Mouse (Mus musculus): ENCODE data around the gene Tac1. TPM values are rescaled to one million over a fixed set of nuclear protein-coding genes. Genes with fewer than 3 reads are reported as not detected.

Tac1 gene
- total and polyA plus RNA-seq, 3 experiments: not detected

DNA sequence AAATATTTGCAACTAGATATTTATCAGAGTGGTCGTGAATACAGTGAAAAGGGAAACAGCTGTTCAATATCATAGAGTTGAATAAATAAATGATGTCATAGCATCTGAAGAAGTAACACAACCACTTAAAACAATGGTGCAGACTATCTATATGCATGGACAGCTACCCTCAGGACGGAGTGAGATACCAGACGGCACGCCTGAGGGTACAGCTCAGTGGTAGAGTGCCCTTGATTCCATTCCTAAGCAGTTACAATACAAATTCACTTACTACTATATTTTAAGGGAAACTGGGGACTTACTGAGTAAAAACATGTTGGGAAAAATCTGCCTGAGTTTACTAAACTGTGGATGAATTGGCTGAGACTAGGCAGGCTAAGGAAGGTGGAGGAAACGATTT lies 43.7 kb downstream of the Tac1 start:
- no peaks in the 10 kb centered on the region for H3K4me1 ChIP-seq (ENCODE audit: control insufficient read depth in 1 of 2, insufficient read depth in 2 of 2, low read length in 2 of 2)
- no peak for DNase-seq (ENCODE audit: low read depth, low spot score)
- no peaks in the 10 kb centered on the region for H3K9me3 ChIP-seq (replicated peaks; ENCODE audit: insufficient read depth, low read length)
- no peaks in the 10 kb centered on the region; a peak in 2 of 4 replicates for H3K27me3 ChIP-seq (ENCODE audit: control insufficient read depth in 1 of 2, insufficient read depth in 2 of 2, low read length in 2 of 2)
- TF ChIP-seq MAZ (IDR thresholded peaks at IDR 0.05; ENCODE audit: low read depth, low read length): no peak
- TF ChIP-seq E2F4 (IDR thresholded peaks at IDR 0.05; ENCODE audit: borderline replicate concordance, low read depth, low read length): no peak
- TF ChIP-seq MYB (IDR thresholded peaks at IDR 0.05; ENCODE audit: low read depth, low read length): no peak
- TF ChIP-seq MXI1 (IDR thresholded peaks at IDR 0.05; ENCODE audit: low read depth, low read length): no peak
- TF ChIP-seq TCF12 (IDR thresholded peaks at IDR 0.05; ENCODE audit: low read depth, low read length): no peak
- no peak for TF ChIP-seq POLR2AphosphoS5 (IDR thresholded peaks at IDR 0.05; ENCODE audit: borderline replicate concordance, low read depth, low read length)
- H3K79me2 ChIP-seq (ENCODE audit: control insufficient read depth, insufficient read depth, low read length, poor library complexity): no peaks in the 10 kb centered on the region
- H3K27ac ChIP-seq (ENCODE audit: control insufficient read depth, low read depth, low read length): no peak overlapping the region
- H3K4me3 ChIP-seq (ENCODE audit: control insufficient read depth in 1 of 2, insufficient read depth in 1 of 2, low read depth in 2 of 2, low read length in 2 of 2): no peak overlapping the region
- H3K36me3 ChIP-seq (ENCODE audit: control insufficient read depth in 1 of 2, insufficient read depth in 2 of 2, low read length in 2 of 2): no peaks in the 10 kb centered on the region
- no peak overlapping the region for H3K9ac ChIP-seq (ENCODE audit: control insufficient read depth, low read depth, low read length, poor library complexity, severe bottlenecking)

DNA sequence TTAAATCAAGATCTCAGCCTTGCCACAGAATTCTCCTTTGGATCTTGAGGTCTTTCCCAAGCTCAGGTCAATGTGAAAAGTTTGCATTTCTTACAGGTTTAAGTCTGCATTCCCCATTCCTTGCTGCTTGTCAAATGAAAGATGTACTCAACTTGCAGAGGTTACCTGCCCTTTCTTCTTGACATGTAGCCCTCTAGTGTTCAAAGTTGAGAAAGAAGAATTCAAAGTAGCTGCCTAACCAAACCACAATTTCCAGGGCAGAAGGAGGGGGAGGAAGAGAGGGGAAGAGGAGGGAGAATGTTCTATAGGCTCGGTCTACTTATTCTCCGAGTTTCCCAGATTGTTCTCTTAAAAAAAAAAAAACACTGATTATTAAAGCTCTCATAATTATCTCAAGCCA lies 45.5 kb downstream of the Tac1 start:
- Histone ChIP-seq H3K4me3 (ENCODE audit: control insufficient read depth in 1 of 2, insufficient read depth in 1 of 2, low read depth in 2 of 2, low read length in 2 of 2) (no peak overlapping the region), H3K27me3 (ENCODE audit: control insufficient read depth in 1 of 2, insufficient read depth in 2 of 2, low read length in 2 of 2) (no peaks in the 10 kb centered on the region; a peak in 1 of 4 replicates), H3K36me3 (ENCODE audit: control insufficient read depth in 1 of 2, insufficient read depth in 2 of 2, low read length in 2 of 2) (no peaks in the 10 kb centered on the region), H3K9me3 (replicated peaks; ENCODE audit: insufficient read depth, low read length) (no peaks in the 10 kb centered on the region), H3K79me2 (ENCODE audit: control insufficient read depth, insufficient read depth, low read length, poor library complexity) (no peaks in the 10 kb centered on the region), H3K9ac (ENCODE audit: control insufficient read depth, low read depth, low read length, poor library complexity, severe bottlenecking) (no peak overlapping the region), H3K27ac (ENCODE audit: control insufficient read depth, low read depth, low read length) (no peak overlapping the region), H3K4me1 (ENCODE audit: control insufficient read depth in 1 of 2, insufficient read depth in 2 of 2, low read length in 2 of 2) (no peaks in the 10 kb centered on the region)
- DNase-seq (ENCODE audit: low read depth, low spot score): peak; percentile 16
- TF ChIP-seq MAZ (IDR thresholded peaks at IDR 0.05; ENCODE audit: low read depth, low read length): no peak
- peak; percentile 45 for TF ChIP-seq SMC3 (IDR thresholded peaks at IDR 0.05; ENCODE audit: low read depth, low read length)
- TF ChIP-seq CTCF (IDR thresholded peaks at IDR 0.05 in 2 of 3, conservative IDR thresholded peaks at IDR 0.05 in 1 of 3; ENCODE audit: control insufficient read depth in 1 of 3, insufficient read depth in 1 of 3, low read depth in 2 of 3, low read length in 3 of 3, poor library complexity in 1 of 3, severe bottlenecking in 1 of 3): peak in 1 of 3 experiments; percentile 37; a peak in 2 of 6 replicates
- peak; percentile 24 for TF ChIP-seq RAD21 (IDR thresholded peaks at IDR 0.05; ENCODE audit: low read depth, low read length)
- TF ChIP-seq MEF2A (IDR thresholded peaks at IDR 0.05; ENCODE audit: extremely low read depth, insufficient replicate concordance, low read depth, low read length, poor library complexity, severe bottlenecking): no peak

DNA sequence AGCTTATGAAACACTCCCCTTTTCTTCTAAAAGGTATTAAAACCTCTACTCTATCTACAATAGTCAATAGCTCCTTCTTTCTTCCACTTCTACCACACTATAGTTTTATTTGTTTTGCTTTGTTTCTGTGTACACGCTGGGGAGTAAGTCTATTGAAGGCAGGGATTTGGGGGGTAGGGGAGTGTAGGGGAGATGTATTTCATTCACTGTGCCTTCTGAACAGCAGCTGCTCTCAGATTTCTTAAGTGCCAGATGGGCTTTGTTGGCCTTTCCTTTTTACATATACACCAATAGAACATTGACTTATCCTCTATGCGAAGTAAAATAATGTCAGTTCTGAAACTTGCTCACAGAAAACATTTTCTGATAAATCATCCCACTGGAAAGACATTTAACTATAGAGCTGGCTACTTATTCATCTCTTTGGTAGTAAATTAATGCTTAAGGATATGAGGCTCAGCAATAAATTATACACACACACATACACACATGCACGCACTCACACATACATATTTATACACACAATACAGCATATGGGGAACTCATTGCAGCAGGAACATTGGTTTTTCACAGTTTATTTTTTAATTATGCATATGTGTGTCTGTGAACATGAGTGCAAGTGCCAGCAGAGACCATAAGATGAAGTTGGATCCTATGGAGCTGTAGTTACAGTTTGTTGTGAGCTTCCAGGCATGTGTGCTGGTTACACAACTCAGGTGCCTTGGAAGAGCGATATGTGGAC lies 46.8 kb downstream of the Tac1 start:
- Histone ChIP-seq H3K9ac (ENCODE audit: control insufficient read depth, low read depth, low read length, poor library complexity, severe bottlenecking) (no peak overlapping the region), H3K9me3 (replicated peaks; ENCODE audit: insufficient read depth, low read length) (no peaks in the 10 kb centered on the region), H3K79me2 (ENCODE audit: control insufficient read depth, insufficient read depth, low read length, poor library complexity) (no peaks in the 10 kb centered on the region), H3K4me1 (ENCODE audit: control insufficient read depth in 1 of 2, insufficient read depth in 2 of 2, low read length in 2 of 2) (no peaks in the 10 kb centered on the region), H3K36me3 (ENCODE audit: control insufficient read depth in 1 of 2, insufficient read depth in 2 of 2, low read length in 2 of 2) (no peaks in the 10 kb centered on the region), H3K27ac (ENCODE audit: control insufficient read depth, low read depth, low read length) (no peak overlapping the region), H3K4me3 (ENCODE audit: control insufficient read depth in 1 of 2, insufficient read depth in 1 of 2, low read depth in 2 of 2, low read length in 2 of 2) (no peak overlapping the region), H3K27me3 (ENCODE audit: control insufficient read depth in 1 of 2, insufficient read depth in 2 of 2, low read length in 2 of 2) (no peaks in the 10 kb centered on the region; a peak in 1 of 4 replicates)
- no peak for DNase-seq (ENCODE audit: low read depth, low spot score)
- TF ChIP-seq SIN3A (IDR thresholded peaks at IDR 0.05; ENCODE audit: low read length) (no peak), ZC3H11A (IDR thresholded peaks at IDR 0.05; ENCODE audit: low read depth, low read length) (no peak), E2F4 (IDR thresholded peaks at IDR 0.05; ENCODE audit: borderline replicate concordance, low read depth, low read length) (no peak), CHD1 (IDR thresholded peaks at IDR 0.05; ENCODE audit: low read depth, low read length) (no peak), MYC (IDR thresholded peaks at IDR 0.05; ENCODE audit: low read depth, low read length) (no peak), POLR2A (IDR thresholded peaks at IDR 0.05; ENCODE audit: control insufficient read depth in 1 of 2, insufficient read depth in 1 of 2, low read depth in 1 of 2, low read length in 2 of 2, poor library complexity in 1 of 2) (no peak), ZMIZ1 (IDR thresholded peaks at IDR 0.05; ENCODE audit: low read depth, low read length) (no peak), USF2 (IDR thresholded peaks at IDR 0.05; ENCODE audit: borderline replicate concordance in 1 of 2, insufficient read depth in 1 of 2, low read depth in 1 of 2, low read length in 2 of 2) (no peak), CTCF (IDR thresholded peaks at IDR 0.05 in 2 of 3, conservative IDR thresholded peaks at IDR 0.05 in 1 of 3; ENCODE audit: control insufficient read depth in 1 of 3, insufficient read depth in 1 of 3, low read depth in 2 of 3, low read length in 3 of 3, poor library complexity in 1 of 3, severe bottlenecking in 1 of 3) (no peak), GABPA (IDR thresholded peaks at IDR 0.05; ENCODE audit: low read depth, low read length) (no peak), NELFE (IDR thresholded peaks at IDR 0.05; ENCODE audit: low read depth, low read length) (no peak), JUND (IDR thresholded peaks at IDR 0.05; ENCODE audit: low read depth, low read length) (no peak), MXI1 (IDR thresholded peaks at IDR 0.05; ENCODE audit: low read depth, low read length) (no peak), RAD21 (IDR thresholded peaks at IDR 0.05; ENCODE audit: low read depth, low read length) (no peak), UBTF (IDR thresholded peaks at IDR 0.05; ENCODE audit: borderline replicate concordance, insufficient read depth, low read depth, low read length) (no peak), TBP (IDR thresholded peaks at IDR 0.05; ENCODE audit: low read depth, low read length) (no peak)
